Mouse (Mus musculus): ENCODE data around the gene Olfr1426. TPM values are rescaled to one million over a fixed set of nuclear protein-coding genes. Genes with fewer than 3 reads are reported as not detected.

The Olfr1426 gene
- polyA plus RNA-seq (2012; rRNA removed; ENCODE audit: low replicate concordance): not detected in 2 replicates

GRCm38 (mm10) chr19:12091913-12092312, at the start of gene Olfr1426:
Gene Olfr1426 (minus strand): TSS chr19:12092013.

GRCm38 (mm10) chr19:12123103-12123502, 31.3 kb upstream of the Olfr1426 start, which contains the start of gene Olfr76:
Gene Olfr76 (minus strand): TSS chr19:12123203.

DNA sequence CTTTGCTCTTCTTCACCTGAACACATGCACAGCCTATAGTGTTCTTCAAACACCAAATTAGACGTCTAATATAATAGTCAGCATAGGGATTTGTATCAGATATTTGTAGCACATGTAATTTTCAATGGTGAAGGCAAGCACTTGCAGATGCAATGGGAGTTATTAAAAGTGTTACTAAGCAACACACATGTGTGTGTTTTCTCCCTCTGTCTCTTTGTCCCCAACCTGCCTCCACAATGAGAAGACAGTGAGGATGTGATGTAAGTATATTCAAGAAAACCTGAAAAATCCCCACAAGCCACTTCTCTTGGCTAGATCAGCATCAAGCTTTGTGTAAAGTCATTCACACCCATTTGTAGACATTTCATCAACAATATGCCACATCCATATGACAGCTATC, 24.0 kb upstream of the Olfr1426 start, which contains the start of gene Olfr1428:
Olfr1428 (minus strand) TSS at position 101 of the 400 bp plus-strand sequence.

GRCm38 (mm10) chr19:12103234-12103633, 11.4 kb upstream of the Olfr1426 start, which contains the start of gene Olfr1427:
Gene Olfr1427 (minus strand): TSS chr19:12103334.

DNA sequence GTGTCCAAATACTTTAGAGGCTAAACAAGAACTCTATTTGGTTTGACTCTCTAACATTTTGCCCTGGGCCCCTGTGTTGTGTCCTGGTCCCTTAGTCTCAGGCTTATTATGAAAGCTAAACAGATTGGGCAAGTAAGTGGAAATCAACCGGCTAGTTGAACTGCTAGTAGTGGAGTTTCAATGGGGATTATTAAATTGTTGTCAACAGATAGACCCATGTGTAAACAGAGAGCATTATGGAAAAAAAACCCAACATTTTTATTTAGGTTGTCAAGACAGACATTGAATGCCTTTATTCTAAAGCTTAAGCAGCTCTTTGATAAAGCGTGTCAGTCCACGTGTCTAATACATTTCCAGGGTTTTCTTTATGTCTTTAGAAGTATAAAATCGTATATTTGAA, 14.2 kb downstream of the Olfr1426 start, which contains the start of gene Olfr1425:
Olfr1425 (minus strand) TSS at position 101 of the 400 bp plus-strand sequence.

GRCm38 (mm10) chr19:12062582-12062981, 29.2 kb downstream of the Olfr1426 start, which contains the start of gene Olfr1424:
Gene Olfr1424 (minus strand): TSS chr19:12062682.

GRCm38 (mm10) chr19:12041217-12041616, 50.6 kb downstream of the Olfr1426 start, which contains the start of gene Olfr1423:
Gene Olfr1423 (minus strand): TSS chr19:12041317.

Other genes starting within 250 kb of the Olfr1426 start
- not detected in 2 replicates for gene Olfr1418, start 230.9 kb downstream of the Olfr1426 start, polyA plus RNA-seq (2012; rRNA removed; ENCODE audit: low replicate concordance)
- not detected in 2 replicates for gene Olfr1419, start 216.9 kb downstream of the Olfr1426 start, polyA plus RNA-seq (2012; rRNA removed; ENCODE audit: low replicate concordance)
- not detected in 2 replicates for gene Olfr1420, start 205.4 kb downstream of the Olfr1426 start, polyA plus RNA-seq (2012; rRNA removed; ENCODE audit: low replicate concordance)
- gene Patl1, start 179.6 kb downstream of the Olfr1426 start, polyA plus RNA-seq (2012; rRNA removed; ENCODE audit: low replicate concordance): 17.1 and 19.7 TPM in 2 replicates
- 18.9 and 28.7 TPM in 2 replicates for gene Osbp, start 126.1 kb downstream of the Olfr1426 start, polyA plus RNA-seq (2012; rRNA removed; ENCODE audit: low replicate concordance)
- not detected in 2 replicates for gene Olfr1423, start 50.7 kb downstream of the Olfr1426 start, polyA plus RNA-seq (2012; rRNA removed; ENCODE audit: low replicate concordance)
- gene Olfr1424, start 29.3 kb downstream of the Olfr1426 start, polyA plus RNA-seq (2012; rRNA removed; ENCODE audit: low replicate concordance): not detected in 2 replicates
- not detected in 2 replicates for gene Olfr1425, start 14.3 kb downstream of the Olfr1426 start, polyA plus RNA-seq (2012; rRNA removed; ENCODE audit: low replicate concordance)
- gene Olfr1427, start 11.3 kb upstream of the Olfr1426 start, polyA plus RNA-seq (2012; rRNA removed; ENCODE audit: low replicate concordance): not detected in 2 replicates
- not detected in 2 replicates for gene Olfr1428, start 23.9 kb upstream of the Olfr1426 start, polyA plus RNA-seq (2012; rRNA removed; ENCODE audit: low replicate concordance)
- not detected in 2 replicates for gene Olfr76, start 31.2 kb upstream of the Olfr1426 start, polyA plus RNA-seq (2012; rRNA removed; ENCODE audit: low replicate concordance)
- gene Olfr1555-ps1, start 78.1 kb upstream of the Olfr1426 start, polyA plus RNA-seq (2012; rRNA removed; ENCODE audit: low replicate concordance): not detected in 2 replicates
- not detected in 2 replicates for gene Olfr1431, start 108.6 kb upstream of the Olfr1426 start, polyA plus RNA-seq (2012; rRNA removed; ENCODE audit: low replicate concordance)
- not detected in 2 replicates for gene Olfr1432, start 140.6 kb upstream of the Olfr1426 start, polyA plus RNA-seq (2012; rRNA removed; ENCODE audit: low replicate concordance)
- gene Olfr262, start 149.6 kb upstream of the Olfr1426 start, polyA plus RNA-seq (2012; rRNA removed; ENCODE audit: low replicate concordance): not detected in 2 replicates
- not detected in 2 replicates for gene Olfr235, start 169.0 kb upstream of the Olfr1426 start, polyA plus RNA-seq (2012; rRNA removed; ENCODE audit: low replicate concordance)
- gene Olfr1434, start 187.8 kb upstream of the Olfr1426 start, polyA plus RNA-seq (2012; rRNA removed; ENCODE audit: low replicate concordance): not detected in 2 replicates
- not detected in 2 replicates for gene Olfr1436, start 207.1 kb upstream of the Olfr1426 start, polyA plus RNA-seq (2012; rRNA removed; ENCODE audit: low replicate concordance)
- not detected in 2 replicates for gene Olfr1437, start 233.1 kb upstream of the Olfr1426 start, polyA plus RNA-seq (2012; rRNA removed; ENCODE audit: low replicate concordance)
- gene Olfr1438-ps1, start 243.9 kb upstream of the Olfr1426 start, polyA plus RNA-seq (2012; rRNA removed; ENCODE audit: low replicate concordance): not detected in 2 replicates

Data from subcutaneous adipose tissue, adult 2 months (tissue).